Mouse (Mus musculus) spleen, adult 2 months (tissue): ENCODE data around the gene Mrpl54.

Source experiments
- CTCF ChIP-seq: fragments of 200-500 bp; IDR thresholded peaks from 2 replicates; pipeline ENCODE4 v1.5.1; 2011; ENCODE audit warnings: mild to moderate bottlenecking, inconsistent platforms; ENCODE audit not compliant: insufficient read depth, insufficient read length, insufficient replicate concordance; ENCODE audit errors: extremely low read depth
- POLR2A ChIP-seq: fragments of 200-500 bp; IDR thresholded peaks from 2 replicates; pipeline ENCODE4 v1.6.1; 2011; ENCODE audit warnings: low read depth, low read length, inconsistent platforms

GRCm38 (mm10) chr10:81277676-81278075 lies 10.9 kb upstream of the Mrpl54 start:
- TF ChIP-seq CTCF, result no peak
- no peak for TF ChIP-seq POLR2A
